Mouse (Mus musculus) C2C12 (cell line): ENCODE measurements at regions not wholly inside any gene's neighbourhood (a gene's known extent, or its start where the extent isn't known, plus 50 kb on each side); places are given as distances from the start of the nearest gene placed in this dataset.

Experiments
- H3K27me3 ChIP-seq: one replicate; pipeline ENCODE4 v1.6.1; 2011; ENCODE audit not compliant: control insufficient read depth, insufficient read depth, insufficient read length
- H3K36me3 ChIP-seq: one replicate; pipeline ENCODE4 v1.6.1; 2011; ENCODE audit not compliant: control insufficient read depth, insufficient read depth
- H3K4me3 ChIP-seq: one replicate; pipeline ENCODE4 v1.5.1; 2011; ENCODE audit warnings: mild to moderate bottlenecking, control low read depth; ENCODE audit not compliant: poor library complexity, insufficient read depth, severe bottlenecking
- H3K79me2 ChIP-seq: one replicate; pipeline ENCODE4 v1.6.1; 2011; ENCODE audit not compliant: control insufficient read depth, insufficient read depth
- H3K79me3 ChIP-seq: one replicate; pipeline ENCODE4 v1.6.1; 2011; ENCODE audit warnings: low read depth, control low read depth
- H3ac ChIP-seq: one replicate; pipeline ENCODE3; 2011; ENCODE audit warnings: low read depth; ENCODE audit not compliant: control insufficient read depth, insufficient read length
- CEBPB ChIP-seq: IDR thresholded peaks from one replicate; pipeline ENCODE4 v1.6.1; 2011; ENCODE audit warnings: low read depth, mild to moderate bottlenecking, control low read depth, moderate library complexity
- CTCF ChIP-seq: IDR thresholded peaks from one replicate; pipeline ENCODE4 v1.5.1; 2011; ENCODE audit not compliant: control insufficient read depth, insufficient read depth, insufficient read length
- FOSL1 ChIP-seq: IDR thresholded peaks from one replicate; pipeline ENCODE4 v1.8.0; 2011; ENCODE audit warnings: mild to moderate bottlenecking, low read length; ENCODE audit not compliant: poor library complexity, insufficient read depth, severe bottlenecking
- MAX ChIP-seq: IDR thresholded peaks from one replicate; pipeline ENCODE4 v1.6.1; 2011; ENCODE audit warnings: mild to moderate bottlenecking, control low read depth
- MYOD1 ChIP-seq: IDR thresholded peaks from one replicate; pipeline ENCODE4 v1.6.1; 2011; ENCODE audit warnings: low read depth; ENCODE audit not compliant: control insufficient read depth, insufficient read length
- MYOG ChIP-seq: IDR thresholded peaks from one replicate; pipeline ENCODE4 v1.6.1; 2011; ENCODE audit not compliant: control insufficient read depth, insufficient read length; ENCODE audit errors: extremely low read depth
- USF1 ChIP-seq: IDR thresholded peaks from one replicate; pipeline ENCODE4 v1.6.1; 2011; ENCODE audit warnings: low read depth, mild to moderate bottlenecking, control low read depth, moderate library complexity

DNA sequence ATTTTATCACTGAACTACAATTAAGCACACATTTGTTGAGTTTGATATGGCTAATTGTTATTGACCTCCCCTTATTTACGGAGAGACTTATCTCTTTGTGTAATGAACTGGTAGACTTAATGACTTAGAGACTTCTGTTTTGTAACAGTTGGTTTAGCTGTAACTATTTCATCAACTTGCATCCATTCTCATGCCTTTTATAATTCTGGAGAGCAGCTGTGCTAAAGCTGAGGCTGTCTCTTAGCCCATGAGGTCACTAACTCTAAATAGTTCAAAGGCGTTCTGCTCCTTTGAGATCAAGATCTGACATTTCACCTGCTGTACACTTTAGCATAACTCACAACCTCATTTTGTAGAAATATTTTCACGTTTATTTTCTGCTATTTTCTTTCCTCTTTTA lies 541.5 kb upstream of the Mef2c start:
- TF ChIP-seq CTCF = no peak
- no peak for TF ChIP-seq MAX
- TF ChIP-seq MYOG = no peak
- no peaks in the 10 kb centered on the region for H3K36me3 ChIP-seq
- H3K4me3 ChIP-seq = no peak overlapping the region
- no peak overlapping the region for H3ac ChIP-seq
- no peaks in the 10 kb centered on the region for H3K79me3 ChIP-seq
- H3K79me2 ChIP-seq = no peaks in the 10 kb centered on the region
- no peaks in the 10 kb centered on the region for H3K27me3 ChIP-seq

DNA sequence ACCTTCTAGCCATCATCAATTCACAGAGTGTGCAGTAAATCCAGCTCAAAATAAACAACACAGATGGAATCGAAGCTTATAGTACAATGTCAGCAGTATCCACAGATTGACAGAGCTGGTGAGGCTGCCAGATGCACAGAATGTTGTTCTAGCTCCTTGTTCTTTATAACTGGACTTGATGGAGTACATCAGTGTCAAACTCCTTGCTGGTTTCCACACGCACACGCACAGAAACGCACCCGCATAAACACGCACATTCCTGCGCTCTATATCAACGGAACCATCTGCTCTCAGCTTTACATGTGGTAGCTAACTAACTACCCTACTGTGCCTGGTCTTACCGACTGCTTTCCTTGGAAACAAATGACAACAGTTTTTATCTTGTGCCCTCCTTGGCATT lies 532.1 kb upstream of the Mef2c start:
- Histone ChIP-seq H3K4me3 (no peak overlapping the region), H3K36me3 (no peaks in the 10 kb centered on the region), H3K79me3 (no peaks in the 10 kb centered on the region), H3K79me2 (no peaks in the 10 kb centered on the region), H3K27me3 (no peaks in the 10 kb centered on the region), H3ac (no peak overlapping the region)
- TF ChIP-seq MYOG (no peak), MYOD1 (no peak), CEBPB (no peak)

DNA sequence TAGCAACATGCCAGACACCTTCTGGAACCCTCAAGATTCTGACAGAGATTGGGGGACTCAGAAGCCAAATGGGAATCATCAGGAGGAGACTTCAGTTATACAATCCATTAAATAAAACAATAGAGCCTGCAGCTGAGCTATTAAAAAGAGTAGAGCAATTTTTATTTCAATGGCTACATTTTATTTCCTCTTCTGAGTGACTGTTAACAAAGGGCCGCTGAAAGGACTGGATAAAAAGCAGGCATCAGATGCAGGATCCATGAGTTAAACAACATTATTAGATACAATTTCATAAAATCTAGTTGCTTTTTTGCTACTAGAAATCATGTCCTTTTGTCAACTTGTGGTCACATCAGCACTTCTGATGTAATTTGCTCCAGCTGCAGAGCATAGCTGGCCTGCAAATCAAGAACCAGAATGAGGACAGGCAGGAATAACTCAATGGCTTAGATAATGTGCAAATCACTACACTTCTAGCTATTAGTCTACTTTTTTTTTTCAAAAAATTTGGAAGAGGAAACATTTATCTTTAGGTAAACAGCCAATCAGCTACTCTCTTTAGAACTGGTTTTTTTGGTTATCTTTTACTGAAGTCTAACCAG lies 529.5 kb upstream of the Mef2c start:
- no peak for TF ChIP-seq CEBPB
- Histone ChIP-seq H3K36me3 (no peaks in the 10 kb centered on the region), H3K4me3 (no peak overlapping the region), H3K27me3 (no peaks in the 10 kb centered on the region), H3K79me3 (no peaks in the 10 kb centered on the region), H3ac (no peak overlapping the region), H3K79me2 (no peaks in the 10 kb centered on the region)

DNA sequence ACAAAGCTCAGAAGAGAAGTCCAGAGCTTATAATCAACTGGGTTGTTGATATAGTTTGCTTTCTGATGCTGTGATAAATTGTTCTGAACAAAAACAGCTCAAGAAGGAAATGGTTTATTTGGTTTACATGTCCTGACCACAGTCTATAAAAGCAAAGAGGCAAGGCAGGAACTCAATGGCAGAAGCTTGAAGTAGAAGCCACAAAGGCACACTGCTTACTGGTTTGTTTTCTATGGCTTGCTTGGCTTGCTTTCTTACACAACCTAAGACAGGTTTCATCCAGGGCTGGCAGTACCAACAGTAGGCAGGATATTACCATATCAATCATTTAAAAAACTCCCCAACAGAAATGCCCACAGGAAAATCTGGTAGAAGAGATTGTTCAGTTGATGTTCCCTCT lies 502.7 kb upstream of the Mef2c start:
- no peak overlapping the region for H3K4me3 ChIP-seq
- no peak overlapping the region for H3ac ChIP-seq
- TF ChIP-seq FOSL1 = no peak
- TF ChIP-seq MYOG = no peak
- TF ChIP-seq CTCF = no peak
- no peaks in the 10 kb centered on the region for H3K36me3 ChIP-seq
- no peaks in the 10 kb centered on the region for H3K79me3 ChIP-seq
- no peaks in the 10 kb centered on the region for H3K27me3 ChIP-seq
- no peaks in the 10 kb centered on the region for H3K79me2 ChIP-seq

DNA sequence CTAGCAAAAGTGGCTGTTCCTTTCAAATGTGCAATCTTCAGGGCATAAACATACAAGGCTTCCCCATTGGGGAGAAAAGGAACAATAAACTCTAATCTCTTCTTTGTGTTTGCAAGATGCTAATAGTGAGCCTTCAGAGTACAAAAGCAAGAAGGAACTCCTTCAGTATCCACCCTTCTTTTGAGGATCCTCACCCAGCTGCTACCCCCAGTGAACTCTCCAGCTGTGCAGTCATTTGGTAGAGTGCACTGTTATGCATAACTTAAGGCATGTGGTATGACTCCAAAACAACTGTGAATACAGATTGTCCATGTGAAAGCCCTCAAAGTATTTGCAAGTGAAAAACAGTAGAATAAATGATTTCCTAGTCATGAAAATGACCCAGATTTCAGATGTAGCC lies 487.1 kb upstream of the Mef2c start:
- H3ac ChIP-seq = no peak overlapping the region
- no peak overlapping the region for H3K4me3 ChIP-seq
- TF ChIP-seq CTCF (no peak), USF1 (no peak), MYOG (no peak), MYOD1 (no peak), MAX (no peak), CEBPB (no peak), FOSL1 (no peak)
- no peaks in the 10 kb centered on the region for H3K79me3 ChIP-seq
- H3K27me3 ChIP-seq = no peaks in the 10 kb centered on the region
- no peaks in the 10 kb centered on the region for H3K36me3 ChIP-seq
- H3K79me2 ChIP-seq = no peaks in the 10 kb centered on the region

DNA sequence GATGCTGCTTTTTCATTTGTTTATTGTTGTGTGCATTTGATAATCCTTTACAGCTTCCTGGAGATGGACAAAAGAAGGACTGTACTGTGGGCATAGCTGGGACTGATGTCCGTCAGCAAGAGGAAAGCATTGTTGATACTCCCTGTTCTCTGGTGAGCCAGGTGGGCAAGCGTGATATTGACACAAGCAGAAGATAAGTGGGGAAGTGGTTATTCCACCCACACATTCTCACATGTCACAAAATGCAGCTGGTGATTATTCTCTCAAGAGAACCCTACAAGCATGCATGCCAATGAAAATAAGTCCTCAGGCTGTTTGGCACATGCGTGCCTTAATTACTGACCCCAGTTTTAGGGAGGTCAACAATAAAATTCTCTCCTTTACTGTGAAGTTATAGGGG lies 483.0 kb upstream of the Mef2c start:
- Histone ChIP-seq H3K79me2 (no peaks in the 10 kb centered on the region), H3K79me3 (no peaks in the 10 kb centered on the region), H3K27me3 (no peaks in the 10 kb centered on the region), H3K4me3 (no peak overlapping the region), H3K36me3 (no peaks in the 10 kb centered on the region), H3ac (no peak overlapping the region)
- TF ChIP-seq CTCF (no peak), MAX (no peak), MYOD1 (no peak), USF1 (no peak), MYOG (no peak), FOSL1 (no peak), CEBPB (no peak)

DNA sequence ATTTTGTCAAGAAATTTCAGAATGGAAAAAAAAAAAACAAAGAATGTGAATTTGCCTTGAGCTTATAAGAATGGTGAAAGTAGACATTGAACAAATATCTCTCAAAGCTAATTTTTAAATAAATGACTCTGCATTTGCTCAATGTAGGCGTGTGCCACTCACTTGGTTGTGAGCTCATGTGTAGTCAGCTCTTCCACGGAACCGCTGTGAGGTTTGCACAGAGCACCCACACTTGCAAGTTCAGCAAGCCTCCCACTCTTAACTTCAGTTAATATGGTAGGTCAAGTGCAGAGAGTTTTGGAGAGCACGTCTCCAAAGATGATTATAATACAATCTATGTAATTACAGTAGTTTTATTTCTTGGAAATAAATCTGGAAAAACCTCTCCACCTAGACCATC lies 479.9 kb upstream of the Mef2c start:
- H3K36me3 ChIP-seq = no peaks in the 10 kb centered on the region
- H3K4me3 ChIP-seq = no peak overlapping the region
- no peaks in the 10 kb centered on the region for H3K79me3 ChIP-seq
- TF ChIP-seq CEBPB = no peak
- TF ChIP-seq FOSL1 = no peak
- no peak for TF ChIP-seq CTCF
- H3K27me3 ChIP-seq = no peaks in the 10 kb centered on the region
- no peak overlapping the region for H3ac ChIP-seq
- no peaks in the 10 kb centered on the region for H3K79me2 ChIP-seq
